Mouse (Mus musculus) liver, embryonic 11.5 days (tissue): ENCODE results near the gene Pcnt. TPM values are rescaled to one million over a fixed set of nuclear protein-coding genes. Genes with fewer than 3 reads are reported as not detected.

Experiments
- ATAC-seq: fragments of 200-750 bp; cut with Nextera tagmentation; replicated peaks from 2 replicates; pipeline ENCODE4 v1.8.0; 2017; ENCODE audit warnings: moderate number of reproducible peaks, mild to moderate bottlenecking, moderate TSS enrichment, moderate library complexity; ENCODE audit not compliant: low FRiP score
- DNase-seq: peaks from one replicate; pipeline ENCODE4 v3.0.0-alpha.2; 2017; ENCODE audit warnings: low spot score
- H3K27ac ChIP-seq: fragments of 300-500 bp; sonication (generic); 2 replicates; pipeline ENCODE4 v1.5.1; 2014; ENCODE audit warnings: mild to moderate bottlenecking, low read depth, low read length, control low read depth
- H3K27me3 ChIP-seq: fragments of 300-500 bp; sonication (generic); replicated peaks from 2 replicates; pipeline ENCODE4 v1.6.1; 2014; ENCODE audit warnings: low read length, mixed read lengths; ENCODE audit not compliant: control insufficient read depth, insufficient read depth
- H3K36me3 ChIP-seq: fragments of 300-500 bp; sonication (generic); 2 replicates; pipeline ENCODE4 v1.6.1; 2014; ENCODE audit warnings: mild to moderate bottlenecking, low read length, moderate library complexity, mixed read lengths; ENCODE audit not compliant: control insufficient read depth, insufficient read depth
- H3K4me1 ChIP-seq: fragments of 300-500 bp; sonication (generic); replicated peaks from 2 replicates; pipeline ENCODE4 v1.6.1; 2014; ENCODE audit warnings: low read length, mixed read lengths; ENCODE audit not compliant: control insufficient read depth, insufficient read depth
- H3K4me2 ChIP-seq: fragments of 300-500 bp; sonication (generic); 2 replicates; pipeline ENCODE4 v1.6.1; 2014; ENCODE audit warnings: mild to moderate bottlenecking, control low read depth, moderate library complexity
- H3K4me3 ChIP-seq: fragments of 300-500 bp; sonication (generic); 2 replicates; pipeline ENCODE4 v1.5.1; 2014; ENCODE audit warnings: low read depth, low read length, control low read depth
- H3K9ac ChIP-seq: fragments of 300-500 bp; sonication (generic); 2 replicates; pipeline ENCODE4 v1.6.1; 2014; ENCODE audit warnings: low read depth, low read length, control low read depth
- H3K9me3 ChIP-seq: fragments of 300-500 bp; sonication (generic); 2 replicates; pipeline ENCODE4 v1.6.1; 2016; ENCODE audit warnings: low read length, inconsistent platforms, mixed read lengths; ENCODE audit not compliant: control insufficient read depth
- WGBS: fragments of 180-500 bp; shearing (Covaris S2); extraction: QIAGEN DNeasy Blood & Tissue Kit; methylation state at CpG from one replicate; pipeline ENCODE4 v1.1.7; 2014; 5-methylcytosine and 5-hydroxymethylcytosine counted together
- polyA plus RNA-seq: library from polyadenylated mRNA; unstranded; fragments of >200 nt; fragmentation: Nextera tagmentation; extraction: Ambion mirVana; gene quantifications from 2 replicates; pipeline ENCODE4 v1.2.1, GENCODE M21; 2014

Gene Pcnt
- polyA plus RNA-seq, 1 experiment from 2014 or later = 27.6 TPM

DNA sequence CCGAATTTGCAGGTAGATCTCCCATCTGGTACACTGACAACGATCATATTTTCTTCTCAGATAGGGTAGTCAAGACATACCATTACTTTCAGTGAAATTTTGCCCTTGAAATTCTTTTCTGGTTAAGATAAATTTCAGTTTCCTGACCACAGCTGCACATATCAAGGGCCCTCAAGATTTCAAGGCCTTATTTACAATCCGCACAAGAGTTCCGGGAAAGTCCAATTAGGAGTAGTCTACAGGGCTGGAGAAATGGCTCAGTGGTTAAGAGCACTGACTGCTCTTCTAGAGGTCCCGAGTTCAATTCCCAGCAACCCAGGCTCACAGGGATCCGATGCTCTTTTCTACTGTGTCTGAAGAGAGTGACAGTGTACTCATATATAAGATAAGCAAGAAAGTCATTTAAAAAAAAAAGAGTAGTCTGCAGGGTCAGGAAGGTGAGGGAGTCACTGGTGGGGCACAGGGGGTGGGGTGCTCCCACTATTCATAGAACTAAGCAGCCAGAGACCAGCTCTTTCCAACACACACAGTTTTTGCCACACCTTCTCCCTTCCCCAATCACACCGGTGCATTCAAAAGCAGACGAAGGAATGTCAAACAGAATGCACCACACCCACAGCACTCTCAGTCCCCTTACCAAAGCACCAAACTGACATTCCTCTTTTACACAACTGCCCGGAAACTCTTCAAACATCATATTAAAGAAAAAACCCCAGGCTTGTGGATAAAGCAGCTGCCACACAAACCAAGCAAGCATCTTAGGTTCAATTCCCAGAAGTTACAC lies 3.3 kb downstream of the Pcnt start:
- peaks cover 15% of the 10 kb centered on the region for H3K4me1 ChIP-seq
- H3K27me3 ChIP-seq = no peaks in the 10 kb centered on the region
- no peak overlapping the region for H3K4me3 ChIP-seq
- H3K9ac ChIP-seq = no peak overlapping the region
- 92% methylated on average over 9 of the region's 9 CpGs for WGBS
- DNase-seq = no peak
- H3K36me3 ChIP-seq = peaks cover 38% of the 10 kb centered on the region
- H3K9me3 ChIP-seq = no peaks in the 10 kb centered on the region
- H3K27ac ChIP-seq = no peak overlapping the region
- no peak overlapping the region for H3K4me2 ChIP-seq
- no peak for ATAC-seq

GRCm38 (mm10) chr10:76433925-76434324 lies 8.7 kb downstream of the Pcnt start:
- Histone ChIP-seq H3K27me3 (no peaks in the 10 kb centered on the region), H3K9ac (no peak overlapping the region), H3K36me3 (peaks cover 76% of the 10 kb centered on the region), H3K4me1 (no peaks in the 10 kb centered on the region), H3K9me3 (no peaks in the 10 kb centered on the region), H3K4me2 (no peak overlapping the region), H3K4me3 (no peak overlapping the region), H3K27ac (no peak overlapping the region)
- ATAC-seq = no peak
- DNase-seq = no peak
- 92% methylated on average over 11 of the region's 11 CpGs for WGBS

GRCm38 (mm10) chr10:76425674-76426073 lies 16.9 kb downstream of the Pcnt start:
- H3K27ac ChIP-seq = no peak overlapping the region
- H3K36me3 ChIP-seq = peaks cover 61% of the 10 kb centered on the region
- DNase-seq (no peak), ATAC-seq (no peak)
- no peaks in the 10 kb centered on the region for H3K9me3 ChIP-seq
- H3K4me3 ChIP-seq = no peak overlapping the region
- WGBS = 93% methylated on average over 7 of the region's 7 CpGs
- H3K27me3 ChIP-seq = no peaks in the 10 kb centered on the region
- no peak overlapping the region for H3K9ac ChIP-seq
- H3K4me2 ChIP-seq = no peak overlapping the region
- H3K4me1 ChIP-seq = no peaks in the 10 kb centered on the region

DNA sequence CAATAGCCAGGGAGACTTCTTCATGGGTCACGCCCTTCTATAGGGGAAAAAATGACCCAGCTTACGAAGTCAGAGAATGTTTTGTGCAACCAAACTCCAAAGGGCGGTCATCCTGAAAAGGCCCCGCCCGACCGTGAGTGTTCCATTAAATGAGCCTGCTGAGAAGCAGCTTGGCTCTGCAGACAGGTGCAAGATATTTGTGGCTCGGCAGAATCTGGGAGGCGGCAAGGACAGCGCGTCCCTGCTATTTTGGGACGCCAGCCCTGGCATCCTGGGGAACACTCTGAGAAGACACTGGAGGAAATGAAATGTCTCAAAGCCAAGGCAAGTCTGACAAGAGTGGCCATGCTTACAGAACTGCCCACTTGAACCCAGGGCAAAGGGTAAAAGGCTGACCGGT lies 25.8 kb downstream of the Pcnt start:
- no peak for ATAC-seq
- Histone ChIP-seq H3K4me1 (no peaks in the 10 kb centered on the region), H3K9ac (no peak overlapping the region), H3K27me3 (no peaks in the 10 kb centered on the region), H3K4me2 (no peak overlapping the region), H3K9me3 (no peaks in the 10 kb centered on the region), H3K27ac (no peak overlapping the region), H3K4me3 (no peak overlapping the region), H3K36me3 (peaks cover 69% of the 10 kb centered on the region)
- DNase-seq = no peak
- WGBS = 93% methylated on average over 12 of the region's 12 CpGs

DNA sequence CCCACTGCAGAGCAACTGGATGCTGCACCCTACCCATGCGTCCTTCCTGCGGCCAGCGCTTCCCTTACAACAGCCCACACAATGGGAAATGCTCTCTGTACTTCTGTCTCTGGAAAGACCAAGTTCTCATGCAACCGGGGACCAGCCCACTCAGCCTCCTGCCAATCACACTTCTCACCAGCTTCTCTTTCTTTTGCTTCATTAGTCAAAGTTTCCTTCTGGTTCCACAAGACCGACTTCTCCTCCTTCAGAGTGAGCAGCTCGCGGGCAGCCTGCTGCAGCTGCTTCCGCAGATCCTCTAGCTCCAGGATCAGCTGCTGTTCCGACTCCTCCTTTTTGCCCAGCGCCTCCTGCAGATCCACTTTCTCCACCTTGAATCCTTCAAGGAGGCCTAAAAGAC lies 34.1 kb downstream of the Pcnt start:
- H3K4me3 ChIP-seq = no peak overlapping the region
- H3K27me3 ChIP-seq = no peaks in the 10 kb centered on the region
- no peaks in the 10 kb centered on the region for H3K4me1 ChIP-seq
- no peak for DNase-seq
- no peak overlapping the region for H3K9ac ChIP-seq
- H3K27ac ChIP-seq = no peak overlapping the region
- ATAC-seq = no peak
- WGBS = 93% methylated on average over 10 of the region's 10 CpGs
- no peak overlapping the region for H3K4me2 ChIP-seq
- no peaks in the 10 kb centered on the region for H3K9me3 ChIP-seq
- H3K36me3 ChIP-seq = peaks cover 61% of the 10 kb centered on the region

- no peaks in the 10 kb centered on the region for H3K4me1 ChIP-seq
- no peaks in the 10 kb centered on the region for H3K27me3 ChIP-seq
- ATAC-seq (no peak), DNase-seq (no peak)
- 94% methylated on average over 12 of the region's 12 CpGs for WGBS
- H3K27ac ChIP-seq = no peak overlapping the region
- no peaks in the 10 kb centered on the region for H3K9me3 ChIP-seq
- no peak overlapping the region for H3K9ac ChIP-seq
- peaks cover 33% of the 10 kb centered on the region for H3K36me3 ChIP-seq
- H3K4me2 ChIP-seq = no peak overlapping the region
- no peak overlapping the region for H3K4me3 ChIP-seq
Observed at GRCm38 (mm10) chr10:76392596-76392995, 50.0 kb downstream of the Pcnt start.

- WGBS = 87% methylated on average over 9 of the region's 9 CpGs
- ATAC-seq (no peak), DNase-seq (no peak)
Observed at GRCm38 (mm10) chr10:76391786-76392185, 50.8 kb downstream of the Pcnt start.

DNA sequence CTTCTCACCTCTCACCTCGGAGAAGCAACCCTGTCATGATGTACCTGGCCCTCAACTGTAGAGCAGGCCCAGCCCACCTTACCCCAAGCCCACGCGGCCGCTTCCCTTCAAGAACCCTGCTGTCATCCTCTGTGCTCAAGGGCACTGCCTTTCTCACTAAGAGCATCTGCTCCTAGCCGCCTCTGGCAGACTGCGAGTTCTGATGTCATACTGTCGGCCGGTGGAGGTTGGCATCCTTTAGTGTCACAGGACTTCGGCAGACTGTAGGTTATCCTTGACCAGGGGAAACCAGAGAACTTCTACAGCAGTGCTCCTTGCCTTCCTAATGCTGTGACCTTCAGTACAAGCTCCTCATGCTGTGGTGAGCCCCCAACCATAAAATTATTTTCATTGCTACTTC lies 51.4 kb downstream of the Pcnt start:
- H3K9ac ChIP-seq = no peak overlapping the region
- WGBS = 92% methylated on average over 9 of the region's 9 CpGs
- H3K36me3 ChIP-seq = peaks cover 37% of the 10 kb centered on the region
- DNase-seq (no peak), ATAC-seq (no peak)
- H3K4me1 ChIP-seq = no peaks in the 10 kb centered on the region
- no peaks in the 10 kb centered on the region for H3K9me3 ChIP-seq
- no peak overlapping the region for H3K4me2 ChIP-seq
- no peaks in the 10 kb centered on the region for H3K27me3 ChIP-seq
- H3K4me3 ChIP-seq = no peak overlapping the region
- no peak overlapping the region for H3K27ac ChIP-seq

More at GRCm38 (mm10) chr10:76391786-76392185, 50.8 kb downstream of the Pcnt start:
- Histone ChIP-seq H3K27ac (no peak overlapping the region), H3K27me3 (no peaks in the 10 kb centered on the region), H3K4me2 (no peak overlapping the region), H3K36me3 (peaks cover 36% of the 10 kb centered on the region), H3K9me3 (no peaks in the 10 kb centered on the region), H3K9ac (no peak overlapping the region), H3K4me3 (no peak overlapping the region), H3K4me1 (no peaks in the 10 kb centered on the region)

- 94% methylated on average over 18 of the region's 18 CpGs for WGBS
- peaks cover 46% of the 10 kb centered on the region for H3K36me3 ChIP-seq
Observed at GRCm38 (mm10) chr10:76374981-76375380, 67.6 kb downstream of the Pcnt start.

More at GRCm38 (mm10) chr10:76374981-76375380, 67.6 kb downstream of the Pcnt start:
- H3K9me3 ChIP-seq = no peaks in the 10 kb centered on the region
- no peak overlapping the region for H3K9ac ChIP-seq
- no peak for ATAC-seq
- H3K4me3 ChIP-seq = no peak overlapping the region
- H3K27ac ChIP-seq = no peak overlapping the region
- H3K4me1 ChIP-seq = no peaks in the 10 kb centered on the region
- no peak overlapping the region for H3K4me2 ChIP-seq
- DNase-seq = no peak
- no peaks in the 10 kb centered on the region for H3K27me3 ChIP-seq
